Mouse (Mus musculus) heart, adult 2 months (tissue): ENCODE data around the gene Gnl1. TPM values are rescaled to one million over a fixed set of nuclear protein-coding genes. Genes with fewer than 3 reads are reported as not detected.
"Not testable (repeated sequence)": the region's sequence is repeated elsewhere in the genome, so short reads cannot be mapped to it uniquely, and the experiment has no call there.

Experiments
- DNase-seq, 2 experiments: peaks; one replicate each; pipeline ENCODE4 v3.0.0; 2021
- H3K27ac ChIP-seq: fragments of 200-600 bp; 2 replicates; pipeline ENCODE4 v1.8.1; 2022
- H3K27me3 ChIP-seq: fragments of 200-500 bp; 2 replicates; pipeline ENCODE4 v1.6.1; 2012; ENCODE audit warnings: mild to moderate bottlenecking, low read length, inconsistent platforms, mixed read lengths; ENCODE audit not compliant: control insufficient read depth, insufficient read depth
- H3K36me3 ChIP-seq: fragments of 200-500 bp; 2 replicates; pipeline ENCODE4 v1.6.1; 2012; ENCODE audit warnings: low read length, inconsistent platforms; ENCODE audit not compliant: control insufficient read depth, insufficient read depth
- H3K4me1 ChIP-seq: fragments of 200-500 bp; 2 replicates; pipeline ENCODE4 v1.6.1; 2011; ENCODE audit warnings: low read length; ENCODE audit not compliant: control insufficient read depth, insufficient read depth
- H3K4me3 ChIP-seq: fragments of 200-600 bp; 2 replicates; pipeline ENCODE4 v1.8.1; 2022
- H3K79me2 ChIP-seq: fragments of 200-500 bp; replicated peaks from 2 replicates; pipeline ENCODE4 v1.6.1; 2012; ENCODE audit warnings: mild to moderate bottlenecking, inconsistent platforms, low read length, moderate library complexity, mixed read lengths; ENCODE audit not compliant: control insufficient read depth, insufficient read depth
- H3K9ac ChIP-seq: fragments of 200-500 bp; 2 replicates; pipeline ENCODE4 v1.6.1; 2012; ENCODE audit warnings: low read depth, mild to moderate bottlenecking, control low read depth, inconsistent platforms, low read length, mixed read lengths
- CTCF ChIP-seq: fragments of 200-600 bp; IDR thresholded peaks from 2 replicates; pipeline ENCODE4 v1.8.1; 2022; ENCODE audit warnings: antibody characterized with exemption, mild to moderate bottlenecking, moderate library complexity
- POLR2A ChIP-seq: fragments of 200-500 bp; IDR thresholded peaks from 2 replicates; pipeline ENCODE4 v1.6.1; 2011; ENCODE audit warnings: mild to moderate bottlenecking, low read depth, low read length, control low read depth; ENCODE audit not compliant: insufficient read depth
- whole genome bisulfite sequencing: fragments of 180-500 bp; shearing (Covaris S2); methylation state at CpG from one replicate; pipeline ENCODE4 v1.1.7; 2018; 5-methylcytosine and 5-hydroxymethylcytosine counted together
- intact Hi-C: fragments of 180-260 bp; cut with DNase I; formaldehyde crosslinking; loops from one replicate; pipeline ENCODE4 v1.15.1; 2025
- microRNA-seq, 2 experiments: library from miRNA; unstranded; fragments of <30 nt; microRNA quantifications; one replicate each; pipeline ENCODE4 v1.2.0; 2021
- polyA plus RNA-seq: library from polyadenylated mRNA; depleted of rRNA; stranded (reverse); fragments of >200 nt; gene quantifications from 2 replicates; pipeline ENCODE4 v1.2.3, GENCODE M21; 2012; rRNA removed
- total RNA-seq, 2 experiments: library from RNA; stranded (reverse); gene quantifications; 2 replicates each; pipeline ENCODE4 v1.2.3; 2021

Gene Gnl1
- total and polyA plus RNA-seq, 3 experiments, result 17.0 to 35.6 (median 27.4) TPM

DNA sequence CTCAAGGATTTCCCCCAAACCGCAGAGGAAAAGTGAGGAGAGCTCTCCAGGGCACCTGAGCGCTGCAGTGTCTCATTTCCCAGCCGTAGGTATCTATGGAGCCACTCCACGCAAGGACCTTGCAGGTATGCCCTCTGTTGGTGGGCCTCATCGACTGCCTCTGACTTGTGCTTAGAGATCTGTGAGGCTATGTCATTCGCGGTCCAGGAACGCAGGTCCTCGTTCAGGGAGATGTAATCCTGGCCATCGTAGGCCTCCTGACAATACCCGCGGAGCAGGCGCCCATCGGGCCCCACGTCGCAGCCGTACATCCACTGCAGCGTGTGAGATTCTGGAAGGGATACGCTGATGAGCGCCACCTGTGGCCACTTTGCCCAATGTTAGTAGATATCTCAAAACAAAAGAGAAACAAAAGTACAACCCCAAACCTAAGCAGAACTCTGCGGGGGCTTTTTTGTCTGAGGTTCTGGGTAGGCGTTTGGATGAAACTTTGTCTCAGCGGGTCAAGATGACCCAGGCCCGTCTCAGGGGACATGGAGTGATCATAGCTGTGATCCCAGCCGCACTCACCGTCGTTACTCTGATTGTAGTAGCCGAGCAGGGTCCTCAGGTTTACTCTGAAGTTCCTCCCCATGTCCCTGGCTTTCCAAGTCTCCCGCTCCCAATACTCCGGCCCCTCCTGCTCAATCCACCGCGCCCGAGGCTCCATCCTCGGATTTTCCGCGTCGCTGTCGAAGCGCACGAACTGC lies 52.1 kb downstream of the Gnl1 start:
- Histone ChIP-seq H3K4me3 (peak overlapping the region; percentile 67), H3K9ac (peak overlapping the region; percentile 92), H3K27ac (peak overlapping the region; percentile 88)
- TF ChIP-seq CTCF, result peak; percentile 76
- H3K79me2 ChIP-seq, H3K4me1 ChIP-seq, H3K27me3 ChIP-seq, H3K36me3 ChIP-seq: not testable (repeated sequence)
- 4% methylated on average over 40 of the region's 40 CpGs for WGBS
- intact Hi-C loops, result loop anchor here (1.0 kb wide), 1 partner anchor 34 kb away; no protein-coding TSS in a partner anchor
- peak; percentile 74 to 75 for DNase-seq

DNA sequence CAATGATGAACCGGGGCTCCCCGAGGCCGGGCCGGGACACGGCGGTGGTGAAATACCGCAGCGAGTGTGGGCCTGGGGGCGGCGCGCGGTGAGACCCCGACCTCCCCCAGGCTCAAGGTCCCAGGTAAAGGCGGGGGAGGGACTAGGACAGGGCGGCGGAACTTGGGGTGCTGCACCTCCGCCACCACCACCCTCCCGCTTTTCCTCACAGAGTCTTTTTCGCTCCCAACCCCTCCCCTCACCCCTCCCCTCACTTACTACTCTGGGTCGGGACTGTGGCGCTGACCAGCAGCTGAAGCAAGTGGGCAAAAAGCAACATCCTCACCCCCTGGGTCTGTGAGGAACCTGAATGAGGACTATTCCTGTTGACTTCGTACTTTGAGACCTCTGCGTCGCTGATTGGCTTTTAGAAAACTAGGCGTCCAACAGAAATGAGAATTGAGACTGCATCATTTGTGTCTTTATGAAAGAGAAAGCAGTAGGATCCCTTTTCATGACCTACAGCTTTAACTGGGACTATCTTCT lies 52.8 kb downstream of the Gnl1 start, which contains the start of gene H2-T23:
Gene H2-T23 (minus strand): TSS at position 505 of the 525 bp plus-strand sequence.
- Histone ChIP-seq H3K9ac (peak within 1 kb of the TSS; percentile 92), H3K27ac (peak within 1 kb of the TSS; percentile 88), H3K4me3 (peak within 1 kb of the TSS; percentile 67)
- not testable (repeated sequence) for H3K79me2 ChIP-seq, H3K4me1 ChIP-seq, H3K36me3 ChIP-seq, H3K27me3 ChIP-seq
- peak; percentile 89 for TF ChIP-seq POLR2A
- peak in 1 of 2 experiments; percentile 74 for DNase-seq
- WGBS, result under 1% methylated on average over 25 of the region's 25 CpGs
- intact Hi-C loops, result loop anchor here (1.0 kb wide), 1 partner anchor 35 kb away; no protein-coding TSS in a partner anchor

DNA sequence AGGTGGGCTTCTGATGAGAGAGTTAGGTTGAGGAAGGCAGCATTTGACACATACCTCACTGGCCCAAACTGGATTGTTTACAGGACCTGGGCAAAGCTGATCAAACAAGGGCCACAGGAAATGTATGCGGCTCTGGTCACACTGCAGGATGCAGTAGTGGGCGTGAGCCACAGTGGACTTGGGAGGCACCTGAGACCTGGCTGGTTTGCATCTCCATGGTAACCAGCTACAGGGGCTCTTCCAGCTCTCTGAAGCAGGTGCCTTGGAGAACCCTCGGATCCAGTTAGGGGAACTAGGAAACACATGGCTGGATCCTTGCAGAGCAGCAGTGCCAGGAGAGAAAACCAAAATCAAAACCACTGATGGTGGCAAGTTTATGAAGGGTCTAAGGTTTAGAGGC lies 54.9 kb downstream of the Gnl1 start:
- H3K79me2 ChIP-seq, H3K27ac ChIP-seq, H3K4me1 ChIP-seq, intact Hi-C loops, H3K27me3 ChIP-seq, H3K4me3 ChIP-seq, H3K36me3 ChIP-seq, H3K9ac ChIP-seq, DNase-seq: not testable (repeated sequence)
- 59% methylated on average over 3 of the region's 3 CpGs for WGBS

DNA sequence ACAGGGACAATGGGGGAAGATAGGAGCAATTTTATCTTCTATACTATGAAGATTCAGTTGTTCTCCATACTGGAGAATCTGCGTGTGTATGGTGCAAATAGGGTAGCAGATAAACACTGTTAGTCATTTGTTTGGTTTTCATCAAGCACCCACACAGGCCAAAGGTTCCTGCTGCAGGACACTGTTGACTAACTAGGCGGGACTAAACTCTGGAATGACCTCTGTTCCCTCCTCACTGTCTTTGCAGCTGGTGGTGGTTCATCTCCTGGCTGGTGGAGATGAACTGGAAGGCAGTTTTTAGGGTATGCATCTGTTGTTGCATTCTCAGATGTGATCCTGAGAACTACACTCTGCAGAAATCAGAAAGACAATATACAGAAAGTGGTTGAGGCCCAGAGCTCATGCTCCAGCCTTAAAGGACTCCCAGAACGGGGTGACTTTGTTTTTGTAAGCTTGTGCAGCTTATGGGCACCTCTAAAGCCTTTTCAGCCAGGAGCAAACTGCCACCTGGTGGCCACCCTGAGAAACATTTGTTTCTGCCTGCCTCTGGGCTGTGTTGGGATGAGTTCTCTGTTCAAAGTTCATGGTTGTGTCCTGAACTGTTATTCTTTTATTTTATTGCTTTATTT lies 55.5 kb downstream of the Gnl1 start:
- H3K79me2 ChIP-seq, H3K4me3 ChIP-seq, H3K4me1 ChIP-seq, H3K9ac ChIP-seq, intact Hi-C loops, H3K27ac ChIP-seq, H3K36me3 ChIP-seq, H3K27me3 ChIP-seq: not testable (repeated sequence)
- 37% methylated on average over 3 of the region's 3 CpGs for WGBS
- peak; percentile 69 to 74 for DNase-seq
- peak; percentile 81 for TF ChIP-seq CTCF

DNA sequence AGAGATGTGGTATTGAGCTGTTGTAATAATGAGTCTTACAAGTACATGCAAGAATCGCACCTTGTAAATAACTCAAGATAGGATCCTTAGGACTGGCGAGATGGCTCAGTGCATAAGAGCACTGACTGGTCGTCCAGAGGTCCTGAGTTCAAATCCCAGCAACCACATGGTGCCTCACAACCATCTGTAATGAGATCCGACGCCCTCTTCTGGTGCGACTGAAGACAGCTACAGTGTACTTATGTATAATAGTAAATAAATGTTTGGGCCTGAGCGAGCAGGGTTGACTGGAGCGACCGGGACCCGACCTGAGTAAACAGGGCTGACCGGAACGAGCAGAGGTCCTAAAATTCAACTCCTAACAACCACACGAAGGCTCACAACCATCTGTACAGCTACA lies 56.5 kb downstream of the Gnl1 start:
- H3K79me2 ChIP-seq, H3K27me3 ChIP-seq, H3K27ac ChIP-seq, H3K4me1 ChIP-seq, intact Hi-C loops, H3K9ac ChIP-seq, H3K36me3 ChIP-seq, H3K4me3 ChIP-seq, DNase-seq: not testable (repeated sequence)
- WGBS, result 84% methylated on average over 13 of the region's 13 CpGs

Small RNA genes within 50 kb of the gene (microRNA-seq; reads per million reads assigned to microRNA genes)
- 34.4 to 63.4 reads per million in 2 experiments for gene Mir877

Other genes with a start within 250 kb of the Gnl1 start
- gene Ier3, start 158.2 kb upstream of the Gnl1 start, total RNA-seq, result 10 to 100 TPM; 15.6 to 37.0 TPM
- gene Ier3, start 158.2 kb upstream of the Gnl1 start, polyA plus RNA-seq, result 30.9 and 33.1 TPM in 2 replicates
- 100 to 1,000 TPM; 133 to 148 TPM for gene Flot1, start 156.6 kb upstream of the Gnl1 start, total RNA-seq
- 138 and 144 TPM in 2 replicates for gene Flot1, start 156.6 kb upstream of the Gnl1 start, polyA plus RNA-seq
- 10 to 100 TPM; 83.0 to 90.1 TPM for gene Tubb5, start 141.5 kb upstream of the Gnl1 start, total RNA-seq
- gene Tubb5, start 141.5 kb upstream of the Gnl1 start, polyA plus RNA-seq, result 108 and 134 TPM in 2 replicates
- gene Mdc1, start 138.3 kb upstream of the Gnl1 start, total RNA-seq, result 10 to 100 TPM; 13.2 to 13.3 TPM
- gene Mdc1, start 138.3 kb upstream of the Gnl1 start, polyA plus RNA-seq, result 4.2 and 8.3 TPM in 2 replicates
- 1 to 10 TPM; 1.8 TPM for gene Nrm, start 118.5 kb upstream of the Gnl1 start, total RNA-seq
- 5.3 and 5.6 TPM in 2 replicates for gene Nrm, start 118.5 kb upstream of the Gnl1 start, polyA plus RNA-seq
- 10 to 100 TPM; 12.8 to 18.6 TPM for gene Ppp1r18, start 114.3 kb upstream of the Gnl1 start, total RNA-seq
- gene Ppp1r18, start 114.3 kb upstream of the Gnl1 start, polyA plus RNA-seq, result 18.9 and 21.3 TPM in 2 replicates
- gene Dhx16, start 100.0 kb upstream of the Gnl1 start, total RNA-seq, result 10 to 100 TPM; 19.3 to 20.3 TPM
- 27.7 and 38.0 TPM in 2 replicates for gene Dhx16, start 100.0 kb upstream of the Gnl1 start, polyA plus RNA-seq
- gene 2310061I04Rik, start 82.4 kb upstream of the Gnl1 start, total RNA-seq, result 100 to 1,000 TPM in 1 of 2 experiments, 10 to 100 TPM in 1; 99.4 to 116 TPM
- gene 2310061I04Rik, start 82.4 kb upstream of the Gnl1 start, polyA plus RNA-seq, result 164 and 176 TPM in 2 replicates
- gene Atat1, start 69.8 kb upstream of the Gnl1 start, total RNA-seq, result 1 to 10 TPM; 6.0 TPM
- 22.0 and 24.3 TPM in 2 replicates for gene Atat1, start 69.8 kb upstream of the Gnl1 start, polyA plus RNA-seq
- 10 to 100 TPM; 50.9 to 56.2 TPM for gene Mrps18b, start 63.5 kb upstream of the Gnl1 start, total RNA-seq
- 76.0 and 99.7 TPM in 2 replicates for gene Mrps18b, start 63.5 kb upstream of the Gnl1 start, polyA plus RNA-seq
- 10 to 100 TPM; 26.4 to 40.9 TPM for gene Ppp1r10, start 63.4 kb upstream of the Gnl1 start, total RNA-seq
- 18.1 and 18.7 TPM in 2 replicates for gene Ppp1r10, start 63.4 kb upstream of the Gnl1 start, polyA plus RNA-seq
- 10 to 100 TPM; 63.0 to 75.2 TPM for gene Abcf1, start 10.1 kb upstream of the Gnl1 start, total RNA-seq
- 54.5 and 59.6 TPM in 2 replicates for gene Abcf1, start 10.1 kb upstream of the Gnl1 start, polyA plus RNA-seq
- gene Prr3, start 385 bp downstream of the Gnl1 start, total RNA-seq, result 1 to 10 TPM; 3.9 to 4.3 TPM
- gene Prr3, start 385 bp downstream of the Gnl1 start, polyA plus RNA-seq, result 6.8 and 7.6 TPM in 2 replicates
- 1 to 10 TPM; 7.5 to 9.6 TPM for gene H2-T24, start 40.7 kb downstream of the Gnl1 start, total RNA-seq
- 4.3 and 9.4 TPM in 2 replicates for gene H2-T24, start 40.7 kb downstream of the Gnl1 start, polyA plus RNA-seq
- 10 to 100 TPM; 27.3 to 34.1 TPM for gene H2-T23, start 53.0 kb downstream of the Gnl1 start, total RNA-seq
- 43.4 and 46.4 TPM in 2 replicates for gene H2-T23, start 53.0 kb downstream of the Gnl1 start, polyA plus RNA-seq
- gene H2-T22, start 62.9 kb downstream of the Gnl1 start, total RNA-seq, result 10 to 100 TPM in 1 of 2 experiments, 1 to 10 TPM in 1; 7.4 to 10.6 TPM
- gene H2-T22, start 62.9 kb downstream of the Gnl1 start, polyA plus RNA-seq, result 23.4 and 23.8 TPM in 2 replicates
- not detected for gene Gm6034, start 63.1 kb downstream of the Gnl1 start, total RNA-seq
- gene Gm6034, start 63.1 kb downstream of the Gnl1 start, polyA plus RNA-seq, result not detected in 2 replicates
- 1 to 10 TPM; 3.5 to 4.4 TPM for gene Gm11127, start 78.5 kb downstream of the Gnl1 start, total RNA-seq
- not detected in 2 replicates for gene Gm11127, start 78.5 kb downstream of the Gnl1 start, polyA plus RNA-seq
- under 1 TPM in 1 of 2 experiments, not detected in 1; 0.23 TPM for gene Gm19684, start 141.8 kb downstream of the Gnl1 start, total RNA-seq
- 0.16 and 0.41 TPM in 2 replicates for gene Gm19684, start 141.8 kb downstream of the Gnl1 start, polyA plus RNA-seq
- not detected for gene Gm7030, start 149.6 kb downstream of the Gnl1 start, total RNA-seq
- gene Gm7030, start 149.6 kb downstream of the Gnl1 start, polyA plus RNA-seq, result not detected in 2 replicates
- under 1 TPM in 1 of 2 experiments, not detected in 1; 0.29 TPM for gene Gm8909, start 188.7 kb downstream of the Gnl1 start, total RNA-seq
- gene Gm8909, start 188.7 kb downstream of the Gnl1 start, polyA plus RNA-seq, result not detected in 2 replicates
- gene H2-T3, start 210.4 kb downstream of the Gnl1 start, total RNA-seq, result not detected
- gene H2-T3, start 210.4 kb downstream of the Gnl1 start, polyA plus RNA-seq, result not detected in 2 replicates